Mouse (Mus musculus): ENCODE results near the gene Zfp513.

DNA sequence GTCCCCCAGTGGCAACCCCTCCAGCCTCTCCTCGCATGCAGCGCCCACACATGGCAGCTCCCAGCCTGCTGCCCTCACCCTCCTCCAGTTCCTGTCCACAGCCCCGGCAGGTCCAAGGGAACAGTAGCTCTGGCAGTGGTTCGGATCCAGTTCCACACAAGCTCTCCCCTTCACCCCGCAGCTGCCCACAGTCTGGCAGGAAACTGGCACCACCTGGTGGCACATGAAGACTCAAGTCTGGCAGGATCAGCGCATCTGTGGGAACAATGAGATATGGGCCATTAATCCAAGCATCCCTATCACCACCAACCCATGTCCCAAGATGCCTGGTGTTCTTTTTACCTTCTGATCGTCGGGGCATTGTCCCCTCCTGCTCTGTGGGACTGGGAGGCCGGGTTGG, 2.2 kb downstream of the Zfp513 start:
- TF ChIP-seq POLR2A (IDR thresholded peaks at IDR 0.05; ENCODE audit: low read depth, low read length) (no peak), CTCF (IDR thresholded peaks at IDR 0.05; ENCODE audit: extremely low read depth, insufficient read length, insufficient replicate concordance, low read depth, low read length) (0 out of 2 replicates have a peak, but pooled peaks have one; percentile 3)
